ENCODE assay signal across 33 mouse cellular contexts in genomic region chr11:109292056-109292455, GRCm38 (mm10). TPM values are rescaled to one million over a fixed set of nuclear protein-coding genes. Genes with fewer than 3 reads are reported as not detected.
DNase-seq lines count a peak whose midpoint lies in the region; ATAC-seq and TF ChIP-seq lines count a peak whose summit lies in the region.
"Had no signal": no experiment of that assay in that cellular context is flagged by ENCODE, and none has a peak within 500 bp of the region (broad histone marks: within the 10 kb centered on the region; RNA-seq: fewer than 3 reads in every experiment).

No protein-coding gene starts in this region.

- H3K4me2 ChIP-seq in kidney, embryonic 15.5 days, result no peak overlapping the region
- H3K4me2 ChIP-seq: embryonic facial prominence, embryonic 13.5 days; forebrain, embryonic 12.5 days; heart, embryonic 15.5 days; hindbrain, embryonic 14.5 days; liver, embryonic 12.5 days; midbrain, embryonic 15.5 days; neural tube, embryonic 12.5 days had no signal

- ATAC-seq in kidney, embryonic 15.5 days (replicated peaks; ENCODE audit: low FRiP score), result no peak
- ATAC-seq: forebrain, postnatal 0 days; intestine, postnatal 0 days; liver, embryonic 12.5 days; liver, postnatal 0 days; lung, postnatal 0 days; midbrain, embryonic 15.5 days had no signal

- peaks cover 5% of the 10 kb centered on the region for H3K4me1 ChIP-seq in kidney, embryonic 15.5 days
- no peaks in the 10 kb centered on the region; a peak in 1 of 4 replicates for H3K4me1 ChIP-seq in ES-E14 (ENCODE audit: control insufficient read depth in 2 of 2, insufficient read depth in 2 of 2, low read length in 2 of 2, poor library complexity in 1 of 2)
- peaks cover 23% of the 10 kb centered on the region for H3K4me1 ChIP-seq in embryonic facial prominence, embryonic 10.5 days
- H3K4me1 ChIP-seq: heart, embryonic 10.5 days; heart, embryonic 15.5 days; liver, embryonic 12.5 days; neural tube, embryonic 12.5 days had no signal

- H3K4me3 ChIP-seq in kidney, embryonic 15.5 days (replicated peaks), result no peak overlapping the region
- no peak overlapping the region for H3K4me3 ChIP-seq in ES-E14 (ENCODE audit: insufficient read depth in 1 of 2, low read depth in 1 of 2, low read length in 2 of 2, poor library complexity in 1 of 2, severe bottlenecking in 1 of 2)
- H3K4me3 ChIP-seq in embryonic facial prominence, embryonic 10.5 days, result no peak overlapping the region
- H3K4me3 ChIP-seq: embryonic facial prominence, embryonic 13.5 days; forebrain, embryonic 12.5 days; heart, embryonic 10.5 days; heart, embryonic 15.5 days; layer of hippocampus, adult 2 months; left cerebral cortex, adult 2 months; liver, embryonic 12.5 days; midbrain, embryonic 15.5 days; neural tube, embryonic 12.5 days had no signal

- H3K9me3 ChIP-seq in kidney, embryonic 15.5 days (replicated peaks), result no peaks in the 10 kb centered on the region
- no peaks in the 10 kb centered on the region for H3K9me3 ChIP-seq in ES-E14 (ENCODE audit: control insufficient read depth, insufficient read depth, low read depth, low read length)
- no peaks in the 10 kb centered on the region for H3K9me3 ChIP-seq in embryonic facial prominence, embryonic 10.5 days
- H3K9me3 ChIP-seq: embryonic facial prominence, embryonic 13.5 days; forebrain, embryonic 12.5 days; heart, embryonic 10.5 days; heart, embryonic 15.5 days; liver, embryonic 12.5 days; midbrain, embryonic 15.5 days; neural tube, embryonic 12.5 days had no signal

- DNase-seq in kidney, postnatal 14 days, result peak; percentile 10
- DNase-seq in 3T3-L1 (ENCODE audit: low read depth, low spot score) (peak; percentile 8), ES-E14 (ENCODE audit: low read depth, low spot score) (no peak)
- peak; percentile 59 for DNase-seq in embryonic facial prominence, embryonic 10.5 days (ENCODE audit: low spot score)
- no peak for DNase-seq in thymus, postnatal 10 days (ENCODE audit: low spot score in 2 of 2)
- DNase-seq in heart, postnatal 10 days, result no peak
- DNase-seq: adrenal gland, postnatal 14 days; cerebellum, adult 11 months; cerebellum, adult 9-10 months; forebrain, postnatal 0 days; gastrocnemius, postnatal 14 days; heart, adult 11 months; heart, postnatal 36 days; liver, postnatal 0 days; right cerebral cortex, postnatal 4 days; thymus, adult 18-20 months; thymus, postnatal 36 days had no signal

- WGBS in kidney, embryonic 15.5 days, result 23% methylated on average over 3 of the region's 3 CpGs
- WGBS in embryonic facial prominence, embryonic 10.5 days, result 33% methylated on average over 3 of the region's 3 CpGs

- H3K9ac ChIP-seq in kidney, embryonic 15.5 days, result no peak overlapping the region
- H3K9ac ChIP-seq in ES-E14 (ENCODE audit: insufficient read depth, low read depth, low read length, poor library complexity, severe bottlenecking), result no peak overlapping the region
- H3K9ac ChIP-seq: embryonic facial prominence, embryonic 13.5 days; forebrain, embryonic 12.5 days; forebrain, postnatal 0 days; heart, embryonic 15.5 days; hindbrain, embryonic 14.5 days; liver, embryonic 12.5 days; liver, postnatal 0 days; midbrain, embryonic 15.5 days; neural tube, embryonic 12.5 days had no signal

- intact Hi-C loops in heart, postnatal 10 days (cut with DNase I), result no loop called here

- in situ Hi-C loops in ES-E14 (cut with MboI; ENCODE audit: low sequenced_read_pairs in 2 of 2, unreplicated experiment in 2 of 2), result no loop called here

- H3K27ac ChIP-seq in kidney, embryonic 15.5 days, result no peak overlapping the region
- no peak overlapping the region for H3K27ac ChIP-seq in ES-E14 (ENCODE audit: insufficient read depth, low read depth, low read length, poor library complexity, severe bottlenecking)
- H3K27ac ChIP-seq in embryonic facial prominence, embryonic 10.5 days (replicated peaks), result no peak overlapping the region
- H3K27ac ChIP-seq: embryonic facial prominence, embryonic 13.5 days; forebrain, embryonic 12.5 days; heart, embryonic 10.5 days; heart, embryonic 15.5 days; hindbrain, embryonic 14.5 days; layer of hippocampus, adult 2 months; left cerebral cortex, adult 2 months; liver, embryonic 12.5 days; macrophage; midbrain, embryonic 15.5 days; neural tube, embryonic 12.5 days; stomach, postnatal 0 days had no signal

- H3K27me3 ChIP-seq in kidney, embryonic 15.5 days, result peaks cover 10% of the 10 kb centered on the region; the same call in 1 of the 2 replicates
- H3K27me3 ChIP-seq in embryonic facial prominence, embryonic 10.5 days (replicated peaks; ENCODE audit: low read depth, poor library complexity, severe bottlenecking), result peaks cover 41% of the 10 kb centered on the region
- H3K27me3 ChIP-seq: midbrain, embryonic 15.5 days had no signal

- H3K36me3 ChIP-seq in kidney, embryonic 15.5 days, result no peaks in the 10 kb centered on the region
- no peaks in the 10 kb centered on the region for H3K36me3 ChIP-seq in ES-E14 (ENCODE audit: control insufficient read depth, insufficient read depth, low read length, poor library complexity, severe bottlenecking)
- no peaks in the 10 kb centered on the region for H3K36me3 ChIP-seq in embryonic facial prominence, embryonic 10.5 days (replicated peaks)
- H3K36me3 ChIP-seq: embryonic facial prominence, embryonic 13.5 days; forebrain, embryonic 12.5 days; G1E; heart, embryonic 10.5 days; heart, embryonic 15.5 days; liver, embryonic 12.5 days; midbrain, embryonic 15.5 days; neural tube, embryonic 12.5 days had no signal

TF ChIP-seq in ES-E14, 5 proteins besides CTCF, POLR2A, EP300 and RAD21:
- TF ChIP-seq ZNF384 (IDR thresholded peaks at IDR 0.05; ENCODE audit: low read depth, low read length) (0 out of 2 replicates have a peak, but pooled peaks have one; percentile 31), ZC3H11A (IDR thresholded peaks at IDR 0.05; ENCODE audit: borderline replicate concordance, low read depth, low read length) (no peak), MAFK (IDR thresholded peaks at IDR 0.05; ENCODE audit: insufficient read depth, low read depth, low read length) (no peak), CHD2 (IDR thresholded peaks at IDR 0.05; ENCODE audit: low read depth, low read length) (no peak), HCFC1 (IDR thresholded peaks at IDR 0.05; ENCODE audit: borderline replicate concordance, insufficient read depth, low read length) (no peak)

RNA-seq across cellular contexts. Expression of gene Rgs9, which starts 5.9 kb away (rescaled TPM):
- polyA plus RNA-seq in kidney, embryonic 15.5 days (2015; fragmentation: Nextera tagmentation; extraction: Ambion mirVana), result 1.3 and 1.8 TPM in 2 replicates
- 1.6 and 2.5 TPM in 2 replicates for total RNA-seq in ES-E14 (2012; rRNA removed)
- 1.8 TPM in 2 replicates for polyA plus RNA-seq in embryonic facial prominence, embryonic 10.5 days (2016; fragmentation: Nextera tagmentation; extraction: Ambion mirVana)
- under 1 TPM; 0.62 to 0.69 TPM for total RNA-seq in heart, postnatal 10 days (2021)
- polyA plus RNA-seq: G1E, macrophage had no signal

Comparison
In these comparisons a context has a peak if more than half of its experiments do, and no peak if none do; other contexts are left out.
1. DNase-seq: peak in kidney, postnatal 14 days (single experiment), 3T3-L1 (single experiment) and embryonic facial prominence, embryonic 10.5 days (single experiment); none in ES-E14 (single experiment), thymus, postnatal 10 days (0 of 2) and heart, postnatal 10 days (0 of 2).